Mouse (Mus musculus): ENCODE results near the gene Ndufab1. TPM values are rescaled to one million over a fixed set of nuclear protein-coding genes. Genes with fewer than 3 reads are reported as not detected.

The Ndufab1 gene
- polyA plus RNA-seq, 1 experiment from 2014 or later = 610 TPM

- Histone ChIP-seq H3K9me3 (no peaks in the 10 kb centered on the region), H3K27ac (peak overlapping the region; percentile 96), H3K4me2 (peak overlapping the region; percentile 82), H3K27me3 (no peaks in the 10 kb centered on the region), H3K36me3 (replicated peaks) (peaks cover 24% of the 10 kb centered on the region), H3K4me3 (replicated peaks) (peak overlapping the region; percentile 100), H3K9ac (peak overlapping the region; percentile 97), H3K4me1 (peaks cover 29% of the 10 kb centered on the region)
- 21% methylated on average over 31 of the region's 31 CpGs for WGBS
- peak; percentile 7 for ATAC-seq (ENCODE audit: low FRiP score)
Observed at GRCm38 (mm10) chr7:122066102-122066944, 35.4 kb downstream of the Ndufab1 start.

- WGBS = 79% methylated on average over 1 of the region's 1 CpGs
- Histone ChIP-seq H3K4me3 (replicated peaks) (no peak overlapping the region), H3K27me3 (no peaks in the 10 kb centered on the region), H3K4me2 (peak overlapping the region; percentile 82), H3K9me3 (no peaks in the 10 kb centered on the region), H3K36me3 (replicated peaks) (peaks cover 21% of the 10 kb centered on the region), H3K9ac (no peak overlapping the region), H3K27ac (no peak overlapping the region), H3K4me1 (peaks cover 29% of the 10 kb centered on the region)
- ATAC-seq (ENCODE audit: low FRiP score) = no peak
Observed at GRCm38 (mm10) chr7:122065656-122066055, 36.0 kb downstream of the Ndufab1 start.

- Histone ChIP-seq H3K9me3 (no peaks in the 10 kb centered on the region), H3K27me3 (no peaks in the 10 kb centered on the region), H3K27ac (no peak overlapping the region), H3K4me1 (no peaks in the 10 kb centered on the region), H3K36me3 (replicated peaks) (peaks cover 39% of the 10 kb centered on the region), H3K9ac (no peak overlapping the region), H3K4me3 (replicated peaks) (no peak overlapping the region), H3K4me2 (no peak overlapping the region)
- ATAC-seq (ENCODE audit: low FRiP score) = no peak
- WGBS = 92% methylated on average over 5 of the region's 5 CpGs
Observed at GRCm38 (mm10) chr7:122056633-122057032, 45.1 kb downstream of the Ndufab1 start.

- no peak for ATAC-seq (ENCODE audit: low FRiP score)
- H3K27me3 ChIP-seq = no peaks in the 10 kb centered on the region
- peaks cover 45% of the 10 kb centered on the region for H3K36me3 ChIP-seq (replicated peaks)
- H3K9me3 ChIP-seq = no peaks in the 10 kb centered on the region
- 79% methylated on average over 1 of the region's 1 CpGs for WGBS
- H3K4me1 ChIP-seq = no peaks in the 10 kb centered on the region
- no peak overlapping the region for H3K4me3 ChIP-seq (replicated peaks)
- H3K9ac ChIP-seq = no peak overlapping the region
- H3K27ac ChIP-seq = no peak overlapping the region
- H3K4me2 ChIP-seq = no peak overlapping the region
Observed at GRCm38 (mm10) chr7:122050834-122051233, 50.9 kb downstream of the Ndufab1 start.

GRCm38 (mm10) chr7:122048191-122048590 lies 53.5 kb downstream of the Ndufab1 start:
- no peak overlapping the region for H3K4me3 ChIP-seq (replicated peaks)
- H3K27ac ChIP-seq = no peak overlapping the region
- H3K4me2 ChIP-seq = no peak overlapping the region
- peaks cover 37% of the 10 kb centered on the region for H3K36me3 ChIP-seq (replicated peaks)
- 95% methylated on average over 9 of the region's 9 CpGs for WGBS
- H3K9me3 ChIP-seq = no peaks in the 10 kb centered on the region
- ATAC-seq (ENCODE audit: low FRiP score) = no peak
- no peaks in the 10 kb centered on the region for H3K27me3 ChIP-seq
- no peak overlapping the region for H3K9ac ChIP-seq
- H3K4me1 ChIP-seq = no peaks in the 10 kb centered on the region

GRCm38 (mm10) chr7:122046813-122047212 lies 54.9 kb downstream of the Ndufab1 start:
- WGBS = 94% methylated on average over 2 of the region's 2 CpGs

GRCm38 (mm10) chr7:122045711-122046110 lies 56.0 kb downstream of the Ndufab1 start:
- Histone ChIP-seq H3K4me3 (replicated peaks) (no peak overlapping the region), H3K9ac (no peak overlapping the region), H3K4me2 (no peak overlapping the region), H3K9me3 (no peaks in the 10 kb centered on the region), H3K27me3 (no peaks in the 10 kb centered on the region), H3K36me3 (replicated peaks) (peaks cover 37% of the 10 kb centered on the region), H3K27ac (no peak overlapping the region), H3K4me1 (no peaks in the 10 kb centered on the region)
- WGBS = 93% methylated on average over 1 of the region's 1 CpGs
- no peak for ATAC-seq (ENCODE audit: low FRiP score)

More at GRCm38 (mm10) chr7:122046813-122047212, 54.9 kb downstream of the Ndufab1 start:
- Histone ChIP-seq H3K9ac (no peak overlapping the region), H3K36me3 (replicated peaks) (peaks cover 36% of the 10 kb centered on the region), H3K27me3 (no peaks in the 10 kb centered on the region), H3K27ac (no peak overlapping the region), H3K4me3 (replicated peaks) (no peak overlapping the region), H3K9me3 (no peaks in the 10 kb centered on the region), H3K4me2 (no peak overlapping the region), H3K4me1 (no peaks in the 10 kb centered on the region)
- no peak for ATAC-seq (ENCODE audit: low FRiP score)

- no peaks in the 10 kb centered on the region for H3K4me1 ChIP-seq
- no peak overlapping the region for H3K4me3 ChIP-seq (replicated peaks)
- H3K27ac ChIP-seq = no peak overlapping the region
- no peaks in the 10 kb centered on the region for H3K27me3 ChIP-seq
- peaks cover 37% of the 10 kb centered on the region for H3K36me3 ChIP-seq (replicated peaks)
- no peak for ATAC-seq (ENCODE audit: low FRiP score)
- H3K4me2 ChIP-seq = no peak overlapping the region
- H3K9ac ChIP-seq = no peak overlapping the region
- WGBS = 85% methylated on average over 4 of the region's 4 CpGs
- no peaks in the 10 kb centered on the region for H3K9me3 ChIP-seq
Observed at GRCm38 (mm10) chr7:122045181-122045634, 56.5 kb downstream of the Ndufab1 start.

GRCm38 (mm10) chr7:122044106-122044505 lies 57.6 kb downstream of the Ndufab1 start:
- Histone ChIP-seq H3K36me3 (replicated peaks) (peaks cover 47% of the 10 kb centered on the region), H3K9me3 (no peaks in the 10 kb centered on the region), H3K27ac (no peak overlapping the region), H3K4me1 (no peaks in the 10 kb centered on the region), H3K4me2 (no peak overlapping the region), H3K9ac (no peak overlapping the region), H3K27me3 (no peaks in the 10 kb centered on the region), H3K4me3 (replicated peaks) (no peak overlapping the region)
- no peak for ATAC-seq (ENCODE audit: low FRiP score)
- 89% methylated on average over 8 of the region's 8 CpGs for whole genome bisulfite sequencing

Other genes with a start within 250 kb of the Ndufab1 start
- gene Scnn1b, start 236.8 kb downstream of the Ndufab1 start, polyA plus RNA-seq (2016; fragmentation: Nextera tagmentation; extraction: Ambion mirVana) = 0.17 TPM in 1 of 2 replicates, not detected in the other
- gene Cog7, start 120.2 kb downstream of the Ndufab1 start, polyA plus RNA-seq (2016; fragmentation: Nextera tagmentation; extraction: Ambion mirVana) = 21.9 and 23.0 TPM in 2 replicates
- 72.5 and 73.7 TPM in 2 replicates for gene Gga2, start 80.7 kb downstream of the Ndufab1 start, polyA plus RNA-seq (2016; fragmentation: Nextera tagmentation; extraction: Ambion mirVana)
- 78.9 and 83.5 TPM in 2 replicates for gene Ubfd1, start 34.7 kb downstream of the Ndufab1 start, polyA plus RNA-seq (2016; fragmentation: Nextera tagmentation; extraction: Ambion mirVana)
- gene Ears2, start 34.6 kb downstream of the Ndufab1 start, polyA plus RNA-seq (2016; fragmentation: Nextera tagmentation; extraction: Ambion mirVana) = 15.0 and 16.1 TPM in 2 replicates
- 20.4 and 22.2 TPM in 2 replicates for gene Palb2, start 31.1 kb upstream of the Ndufab1 start, polyA plus RNA-seq (2016; fragmentation: Nextera tagmentation; extraction: Ambion mirVana)
- gene Dctn5, start 31.2 kb upstream of the Ndufab1 start, polyA plus RNA-seq (2016; fragmentation: Nextera tagmentation; extraction: Ambion mirVana) = 121 and 125 TPM in 2 replicates
- 158 and 171 TPM in 2 replicates for gene Plk1, start 57.6 kb upstream of the Ndufab1 start, polyA plus RNA-seq (2016; fragmentation: Nextera tagmentation; extraction: Ambion mirVana)
- gene Ern2, start 84.3 kb upstream of the Ndufab1 start, polyA plus RNA-seq (2016; fragmentation: Nextera tagmentation; extraction: Ambion mirVana) = 0.24 and 0.32 TPM in 2 replicates
- gene Chp2, start 117.6 kb upstream of the Ndufab1 start, polyA plus RNA-seq (2016; fragmentation: Nextera tagmentation; extraction: Ambion mirVana) = 0.29 and 0.67 TPM in 2 replicates
- 18.5 and 20.5 TPM in 2 replicates for gene Prkcb, start 186.9 kb upstream of the Ndufab1 start, polyA plus RNA-seq (2016; fragmentation: Nextera tagmentation; extraction: Ambion mirVana)